Mouse (Mus musculus) midbrain, embryonic 13.5 days (tissue): ENCODE results near the gene Tmem98. TPM values are rescaled to one million over a fixed set of nuclear protein-coding genes. Genes with fewer than 3 reads are reported as not detected.

Experiments
- ATAC-seq: fragments of 200-750 bp; cut with Nextera tagmentation; 2 replicates; pipeline ENCODE4 v1.8.0; 2017; ENCODE audit warnings: mild to moderate bottlenecking, moderate TSS enrichment, moderate library complexity
- H3K27ac ChIP-seq: fragments of 300-500 bp; sonication (generic); 2 replicates; pipeline ENCODE4 v1.5.1; 2015; ENCODE audit warnings: inconsistent platforms, mild to moderate bottlenecking, moderate library complexity
- H3K27me3 ChIP-seq: fragments of 300-500 bp; sonication (generic); 2 replicates; pipeline ENCODE4 v1.6.1; 2015; ENCODE audit warnings: mild to moderate bottlenecking, inconsistent platforms
- H3K36me3 ChIP-seq: fragments of 300-500 bp; sonication (generic); 2 replicates; pipeline ENCODE4 v1.6.1; 2015; ENCODE audit warnings: mild to moderate bottlenecking, inconsistent platforms
- H3K4me1 ChIP-seq: fragments of 300-500 bp; sonication (generic); replicated peaks from 2 replicates; pipeline ENCODE4 v1.6.1; 2015; ENCODE audit warnings: inconsistent platforms
- H3K4me2 ChIP-seq: fragments of 300-500 bp; sonication (generic); replicated peaks from 2 replicates; pipeline ENCODE4 v1.6.1; 2015; ENCODE audit warnings: moderate library complexity, mild to moderate bottlenecking, inconsistent platforms
- H3K4me3 ChIP-seq: fragments of 300-500 bp; sonication (generic); replicated peaks from 2 replicates; pipeline ENCODE4 v1.5.1; 2015; ENCODE audit warnings: mild to moderate bottlenecking, inconsistent platforms
- H3K9ac ChIP-seq: fragments of 300-500 bp; sonication (generic); replicated peaks from 2 replicates; pipeline ENCODE4 v1.6.1; 2015; ENCODE audit warnings: mild to moderate bottlenecking, inconsistent platforms
- H3K9me3 ChIP-seq: fragments of 300-500 bp; sonication (generic); 2 replicates; pipeline ENCODE4 v1.6.1; 2016; ENCODE audit warnings: mild to moderate bottlenecking, inconsistent platforms
- WGBS: fragments of 180-500 bp; shearing (Covaris S2); methylation state at CpG from one replicate; pipeline ENCODE4 v1.1.7; 2015; 5-methylcytosine and 5-hydroxymethylcytosine counted together
- polyA plus RNA-seq: library from polyadenylated mRNA; unstranded; fragments of >200 nt; fragmentation: Nextera tagmentation; extraction: Ambion mirVana; gene quantifications from 2 replicates; pipeline ENCODE4 v1.2.1, GENCODE M21; 2015

Gene Tmem98
- polyA plus RNA-seq, 1 experiment from 2014 or later: 48.6 TPM

GRCm38 (mm10) chr11:80795431-80795830 lies 14.5 kb upstream of the Tmem98 start:
- H3K4me1 ChIP-seq: no peaks in the 10 kb centered on the region
- H3K27me3 ChIP-seq: no peaks in the 10 kb centered on the region
- H3K36me3 ChIP-seq: no peaks in the 10 kb centered on the region
- no peak overlapping the region for H3K9ac ChIP-seq
- WGBS: 82% methylated on average over 8 of the region's 8 CpGs
- H3K4me3 ChIP-seq: no peak overlapping the region
- no peak for ATAC-seq
- H3K4me2 ChIP-seq: no peak overlapping the region
- no peaks in the 10 kb centered on the region for H3K9me3 ChIP-seq
- no peak overlapping the region for H3K27ac ChIP-seq

GRCm38 (mm10) chr11:80799979-80800378 lies 10.0 kb upstream of the Tmem98 start:
- Histone ChIP-seq H3K27ac (no peak overlapping the region), H3K4me3 (no peak overlapping the region), H3K9ac (no peak overlapping the region), H3K36me3 (no peaks in the 10 kb centered on the region), H3K27me3 (no peaks in the 10 kb centered on the region), H3K4me1 (no peaks in the 10 kb centered on the region), H3K9me3 (no peaks in the 10 kb centered on the region), H3K4me2 (no peak overlapping the region)
- no peak for ATAC-seq
- 43% methylated on average over 3 of the region's 3 CpGs for WGBS

GRCm38 (mm10) chr11:80802706-80803105 lies 7.3 kb upstream of the Tmem98 start:
- H3K27ac ChIP-seq: no peak overlapping the region
- no peak for ATAC-seq
- H3K4me2 ChIP-seq: no peak overlapping the region
- H3K36me3 ChIP-seq: no peaks in the 10 kb centered on the region
- H3K9me3 ChIP-seq: no peaks in the 10 kb centered on the region
- no peak overlapping the region for H3K9ac ChIP-seq
- no peaks in the 10 kb centered on the region for H3K4me1 ChIP-seq
- H3K4me3 ChIP-seq: no peak overlapping the region
- H3K27me3 ChIP-seq: no peaks in the 10 kb centered on the region; the same call in 1 of the 2 replicates
- 67% methylated on average over 3 of the region's 3 CpGs for WGBS

- 75% methylated on average over 6 of the region's 6 CpGs for WGBS
- Histone ChIP-seq H3K9ac (no peak overlapping the region), H3K36me3 (peaks cover 5% of the 10 kb centered on the region; the same call in 1 of the 2 replicates), H3K4me3 (no peak overlapping the region), H3K27me3 (no peaks in the 10 kb centered on the region; the same call in 1 of the 2 replicates), H3K27ac (no peak overlapping the region), H3K4me2 (no peak overlapping the region), H3K9me3 (no peaks in the 10 kb centered on the region), H3K4me1 (peaks cover 23% of the 10 kb centered on the region)
- ATAC-seq: no peak
These were observed 1.4 kb upstream of the Tmem98 start for GRCm38 (mm10) chr11:80808551-80809070.

GRCm38 (mm10) chr11:80809666-80809992 lies 346 bp upstream of the Tmem98 start:
- Histone ChIP-seq H3K27ac (peak overlapping the region; percentile 61), H3K4me2 (peak overlapping the region; percentile 80), H3K4me1 (peaks cover 23% of the 10 kb centered on the region), H3K36me3 (peaks cover 14% of the 10 kb centered on the region), H3K27me3 (no peaks in the 10 kb centered on the region; the same call in 1 of the 2 replicates), H3K9ac (peak overlapping the region; percentile 77; the same call in 1 of the 2 replicates), H3K4me3 (peak overlapping the region; percentile 55), H3K9me3 (no peaks in the 10 kb centered on the region)
- WGBS: 40% methylated on average over 5 of the region's 6 CpGs
- peak; percentile 55 for ATAC-seq

GRCm38 (mm10) chr11:80811156-80811555 lies 1.2 kb downstream of the Tmem98 start:
- H3K9me3 ChIP-seq: no peaks in the 10 kb centered on the region
- H3K27me3 ChIP-seq: no peaks in the 10 kb centered on the region; the same call in 1 of the 2 replicates
- H3K4me3 ChIP-seq: peak overlapping the region; percentile 55
- H3K27ac ChIP-seq: no peak overlapping the region
- H3K36me3 ChIP-seq: peaks cover 22% of the 10 kb centered on the region
- peak overlapping the region; percentile 77 for H3K9ac ChIP-seq
- WGBS: 21% methylated on average over 5 of the region's 5 CpGs
- H3K4me2 ChIP-seq: peak overlapping the region; percentile 80
- no peak; the same call in 1 of the 2 replicates for ATAC-seq
- peaks cover 23% of the 10 kb centered on the region for H3K4me1 ChIP-seq

- Histone ChIP-seq H3K4me3 (no peak overlapping the region), H3K27ac (no peak overlapping the region), H3K36me3 (peaks cover 28% of the 10 kb centered on the region), H3K4me1 (peaks cover 29% of the 10 kb centered on the region), H3K9ac (no peak overlapping the region), H3K27me3 (no peaks in the 10 kb centered on the region), H3K4me2 (no peak overlapping the region), H3K9me3 (no peaks in the 10 kb centered on the region)
- WGBS: 91% methylated on average over 7 of the region's 7 CpGs
- ATAC-seq: no peak
These were observed 5.4 kb downstream of the Tmem98 start for GRCm38 (mm10) chr11:80815354-80815753.

GRCm38 (mm10) chr11:80818060-80818697 lies 8.2 kb downstream of the Tmem98 start:
- H3K27ac ChIP-seq: no peak overlapping the region
- no peak overlapping the region for H3K4me3 ChIP-seq
- WGBS: 43% methylated on average over 11 of the region's 11 CpGs
- no peaks in the 10 kb centered on the region for H3K9me3 ChIP-seq
- peaks cover 20% of the 10 kb centered on the region; the same call in 1 of the 2 replicates for H3K4me1 ChIP-seq
- H3K27me3 ChIP-seq: no peaks in the 10 kb centered on the region
- peaks cover 39% of the 10 kb centered on the region for H3K36me3 ChIP-seq
- no peak overlapping the region for H3K9ac ChIP-seq
- ATAC-seq: peak; percentile 48; the same call in 1 of the 2 replicates
- no peak overlapping the region for H3K4me2 ChIP-seq

GRCm38 (mm10) chr11:80820085-80820484 lies 10.1 kb downstream of the Tmem98 start:
- H3K36me3 ChIP-seq: peaks cover 27% of the 10 kb centered on the region
- no peaks in the 10 kb centered on the region for H3K27me3 ChIP-seq
- ATAC-seq: no peak
- peaks cover 20% of the 10 kb centered on the region; the same call in 1 of the 2 replicates for H3K4me1 ChIP-seq
- no peak overlapping the region for H3K4me3 ChIP-seq
- H3K9me3 ChIP-seq: no peaks in the 10 kb centered on the region
- no peak overlapping the region for H3K4me2 ChIP-seq
- no peak overlapping the region for H3K9ac ChIP-seq
- H3K27ac ChIP-seq: no peak overlapping the region
- 96% methylated on average over 3 of the region's 3 CpGs for WGBS

- Histone ChIP-seq H3K4me2 (no peak overlapping the region), H3K9me3 (no peaks in the 10 kb centered on the region), H3K27me3 (no peaks in the 10 kb centered on the region), H3K27ac (no peak overlapping the region), H3K4me3 (no peak overlapping the region), H3K9ac (no peak overlapping the region), H3K4me1 (peaks cover 20% of the 10 kb centered on the region; the same call in 1 of the 2 replicates), H3K36me3 (peaks cover 19% of the 10 kb centered on the region; the same call in 1 of the 2 replicates)
- ATAC-seq: no peak
- 53% methylated on average over 14 of the region's 14 CpGs for WGBS
These were observed 11.3 kb downstream of the Tmem98 start for GRCm38 (mm10) chr11:80821296-80821695.

GRCm38 (mm10) chr11:80821794-80822193 lies 11.8 kb downstream of the Tmem98 start:
- Histone ChIP-seq H3K9me3 (no peaks in the 10 kb centered on the region), H3K4me2 (no peak overlapping the region), H3K27ac (no peak overlapping the region), H3K4me3 (no peak overlapping the region), H3K9ac (no peak overlapping the region), H3K27me3 (no peaks in the 10 kb centered on the region), H3K4me1 (peaks cover 20% of the 10 kb centered on the region; the same call in 1 of the 2 replicates), H3K36me3 (peaks cover 19% of the 10 kb centered on the region; the same call in 1 of the 2 replicates)
- ATAC-seq: no peak
- WGBS: 93% methylated on average over 9 of the region's 9 CpGs

- H3K4me1 ChIP-seq: peaks cover 12% of the 10 kb centered on the region
- no peaks in the 10 kb centered on the region for H3K27me3 ChIP-seq
- no peak overlapping the region for H3K27ac ChIP-seq
- no peak for ATAC-seq
- no peak overlapping the region for H3K4me2 ChIP-seq
- 77% methylated on average over 2 of the region's 2 CpGs for WGBS
- H3K9me3 ChIP-seq: no peaks in the 10 kb centered on the region
- H3K36me3 ChIP-seq: no peaks in the 10 kb centered on the region
- H3K9ac ChIP-seq: no peak overlapping the region
- H3K4me3 ChIP-seq: no peak overlapping the region
These were observed 25.4 kb downstream of the Tmem98 start for GRCm38 (mm10) chr11:80835395-80835794.
